Mouse (Mus musculus) myocyte (in vitro differentiated cells): Measurements from ENCODE around the gene Pkd1l3. TPM values are rescaled to one million over a fixed set of nuclear protein-coding genes. Genes with fewer than 3 reads are reported as not detected.

Experiments
- H3K27me3 ChIP-seq: one replicate; pipeline ENCODE4 v1.6.1; 2011; ENCODE audit not compliant: control insufficient read depth, insufficient read depth, insufficient read length
- H3K36me3 ChIP-seq: one replicate; pipeline ENCODE4 v1.6.1; 2011; ENCODE audit not compliant: control insufficient read depth, insufficient read depth
- H3K4me2 ChIP-seq: one replicate; pipeline ENCODE4 v1.6.1; 2011; ENCODE audit warnings: low read depth, control low read depth
- H3K4me3 ChIP-seq: one replicate; pipeline ENCODE4 v1.5.1; 2011; ENCODE audit warnings: mild to moderate bottlenecking, control low read depth, moderate library complexity
- H3K79me2 ChIP-seq: one replicate; pipeline ENCODE4 v1.6.1; 2011; ENCODE audit not compliant: control insufficient read depth, insufficient read depth
- H3ac ChIP-seq: one replicate; pipeline ENCODE4 v1.6.1; 2011; ENCODE audit not compliant: control insufficient read depth, insufficient read length
- CEBPB ChIP-seq: IDR thresholded peaks from 2 replicates; pipeline ENCODE4 v1.6.1; 2011; ENCODE audit warnings: mild to moderate bottlenecking, moderate library complexity; ENCODE audit not compliant: poor library complexity, insufficient read depth, severe bottlenecking
- E2F4 ChIP-seq: IDR thresholded peaks from one replicate; pipeline ENCODE4 v1.6.1; 2011; ENCODE audit warnings: mild to moderate bottlenecking, control low read depth, moderate library complexity; ENCODE audit not compliant: insufficient read depth
- MAX ChIP-seq: IDR thresholded peaks from one replicate; pipeline ENCODE4 v1.6.1; 2011; ENCODE audit warnings: low read depth, mild to moderate bottlenecking, control low read depth
- MYOD1 ChIP-seq, 3 experiments: IDR thresholded peaks; one replicate each; pipeline ENCODE4 v1.6.1; 2011; ENCODE audit warnings: control low read depth in 2 of 3, low read depth in 2 of 3, mild to moderate bottlenecking in 2 of 3, moderate library complexity in 1 of 3; ENCODE audit not compliant: insufficient read length in 2 of 3, control insufficient read depth in 1 of 3
- MYOG ChIP-seq, 3 experiments: IDR thresholded peaks; one replicate each; pipeline ENCODE4 v1.6.1; 2011; ENCODE audit warnings: control low read depth in 2 of 3, low read depth in 2 of 3, mild to moderate bottlenecking in 2 of 3; ENCODE audit not compliant: insufficient read length in 2 of 3, control insufficient read depth in 1 of 3, insufficient read depth in 1 of 3
- POLR2A ChIP-seq: IDR thresholded peaks from one replicate; pipeline ENCODE4 v1.6.1; 2011; ENCODE audit warnings: low read depth, mild to moderate bottlenecking, control low read depth, moderate library complexity; ENCODE audit not compliant: insufficient read length
- POLR2AphosphoS2 ChIP-seq: IDR thresholded peaks from one replicate; pipeline ENCODE4 v1.6.1; 2011; ENCODE audit warnings: low read depth, control low read depth; ENCODE audit not compliant: insufficient read length
- REST ChIP-seq: IDR thresholded peaks from one replicate; pipeline ENCODE4 v1.6.1; 2011; ENCODE audit warnings: mild to moderate bottlenecking, control low read depth, moderate library complexity; ENCODE audit not compliant: insufficient read depth, insufficient read length
- SRF ChIP-seq: IDR thresholded peaks from one replicate; pipeline ENCODE4 v1.6.1; 2011; ENCODE audit warnings: low read depth; ENCODE audit not compliant: control insufficient read depth, insufficient read length
- TCF12 ChIP-seq: IDR thresholded peaks from one replicate; pipeline ENCODE4 v1.6.1; 2011; ENCODE audit warnings: mild to moderate bottlenecking, control low read depth; ENCODE audit not compliant: poor library complexity, insufficient read depth, severe bottlenecking
- TCF3 ChIP-seq: IDR thresholded peaks from one replicate; pipeline ENCODE4 v1.6.1; 2011; ENCODE audit warnings: low read depth, control low read depth; ENCODE audit not compliant: insufficient read length
- USF1 ChIP-seq: IDR thresholded peaks from one replicate; pipeline ENCODE4 v1.6.1; 2011; ENCODE audit warnings: low read depth, mild to moderate bottlenecking, control low read depth, moderate library complexity
- polyA plus RNA-seq: library from polyadenylated mRNA; unstranded; fragments of >200 nt; fragmentation: generic; extraction: Trizol; gene quantifications from one replicate; pipeline ENCODE4 v1.2.1, GENCODE M21; 2012; ENCODE audit warnings: missing spikeins

Pkd1l3 gene
- polyA plus RNA-seq, 1 experiment = 0.14 TPM

GRCm38 (mm10) chr8:109640410-109640809 lies 26.1 kb downstream of the Pkd1l3 start:
- Histone ChIP-seq H3K4me3 (no peak overlapping the region), H3K79me2 (no peaks in the 10 kb centered on the region), H3K27me3 (peaks cover 10% of the 10 kb centered on the region), H3ac (no peak overlapping the region), H3K4me2 (no peak overlapping the region), H3K36me3 (no peaks in the 10 kb centered on the region)
- TF ChIP-seq MYOD1 (IDR thresholded peaks at IDR 0.05; ENCODE audit: control insufficient read depth in 1 of 3, insufficient read length in 2 of 3, low read depth in 2 of 3) = peak in 1 of 3 experiments; percentile 31
- TF ChIP-seq MYOG (IDR thresholded peaks at IDR 0.05; ENCODE audit: control insufficient read depth in 1 of 3, insufficient read depth in 1 of 3, insufficient read length in 2 of 3, low read depth in 2 of 3) = no peak
- peak; percentile 58 for TF ChIP-seq REST

GRCm38 (mm10) chr8:109641236-109641635 lies 26.9 kb downstream of the Pkd1l3 start:
- Histone ChIP-seq H3ac (no peak overlapping the region), H3K27me3 (peaks cover 12% of the 10 kb centered on the region)

GRCm38 (mm10) chr8:109647331-109647730 lies 33.0 kb downstream of the Pkd1l3 start:
- Histone ChIP-seq H3K27me3 (peaks cover 10% of the 10 kb centered on the region), H3K79me2 (no peaks in the 10 kb centered on the region), H3K4me2 (no peak overlapping the region), H3K36me3 (no peaks in the 10 kb centered on the region), H3ac (no peak overlapping the region), H3K4me3 (no peak overlapping the region)
- TF ChIP-seq TCF3 (no peak), TCF12 (no peak), POLR2AphosphoS2 (no peak), REST (no peak), CEBPB (no peak), POLR2A (no peak), MYOG (IDR thresholded peaks at IDR 0.05; ENCODE audit: control insufficient read depth in 1 of 3, insufficient read depth in 1 of 3, insufficient read length in 2 of 3, low read depth in 2 of 3) (no peak), MYOD1 (IDR thresholded peaks at IDR 0.05; ENCODE audit: control insufficient read depth in 1 of 3, insufficient read length in 2 of 3, low read depth in 2 of 3) (no peak), MAX (no peak), USF1 (no peak), E2F4 (no peak), SRF (no peak)

More at GRCm38 (mm10) chr8:109641236-109641635, 26.9 kb downstream of the Pkd1l3 start:
- TF ChIP-seq MYOG (IDR thresholded peaks at IDR 0.05; ENCODE audit: control insufficient read depth in 1 of 3, insufficient read depth in 1 of 3, insufficient read length in 2 of 3, low read depth in 2 of 3) (peak in 2 of 3 experiments; percentile 29 to 52), MYOD1 (IDR thresholded peaks at IDR 0.05; ENCODE audit: control insufficient read depth in 1 of 3, insufficient read length in 2 of 3, low read depth in 2 of 3) (peak in 2 of 3 experiments; percentile 32 to 78), POLR2A (no peak)
- Histone ChIP-seq H3K4me2 (no peak overlapping the region), H3K36me3 (no peaks in the 10 kb centered on the region), H3K4me3 (no peak overlapping the region), H3K79me2 (no peaks in the 10 kb centered on the region)

GRCm38 (mm10) chr8:109648469-109648868 lies 34.2 kb downstream of the Pkd1l3 start:
- Histone ChIP-seq H3K4me2 (no peak overlapping the region), H3K4me3 (no peak overlapping the region), H3K27me3 (peaks cover 13% of the 10 kb centered on the region), H3K79me2 (no peaks in the 10 kb centered on the region), H3ac (no peak overlapping the region), H3K36me3 (no peaks in the 10 kb centered on the region)
- no peak for TF ChIP-seq REST
- no peak for TF ChIP-seq MYOD1 (IDR thresholded peaks at IDR 0.05; ENCODE audit: control insufficient read depth in 1 of 3, insufficient read length in 2 of 3, low read depth in 2 of 3)

- H3K4me2 ChIP-seq = no peak overlapping the region
- no peaks in the 10 kb centered on the region for H3K79me2 ChIP-seq
- no peak for TF ChIP-seq REST
- no peak for TF ChIP-seq POLR2AphosphoS2
- TF ChIP-seq CEBPB = no peak
- no peak for TF ChIP-seq E2F4
- TF ChIP-seq MYOD1 (IDR thresholded peaks at IDR 0.05; ENCODE audit: control insufficient read depth in 1 of 3, insufficient read length in 2 of 3, low read depth in 2 of 3) = no peak
- no peak for TF ChIP-seq TCF3
- TF ChIP-seq MAX = no peak
- no peak for TF ChIP-seq MYOG (IDR thresholded peaks at IDR 0.05; ENCODE audit: control insufficient read depth in 1 of 3, insufficient read depth in 1 of 3, insufficient read length in 2 of 3, low read depth in 2 of 3)
- no peak for TF ChIP-seq SRF
- no peak for TF ChIP-seq POLR2A
- TF ChIP-seq TCF12 = no peak
- no peak for TF ChIP-seq USF1
- H3K27me3 ChIP-seq = peaks cover 22% of the 10 kb centered on the region
- no peak overlapping the region for H3ac ChIP-seq
- H3K4me3 ChIP-seq = no peak overlapping the region
- no peaks in the 10 kb centered on the region for H3K36me3 ChIP-seq
These were observed 36.5 kb downstream of the Pkd1l3 start for GRCm38 (mm10) chr8:109650801-109651200.
